Mouse (Mus musculus): ENCODE data around the gene Usp9y.

Usp9y gene

DNA sequence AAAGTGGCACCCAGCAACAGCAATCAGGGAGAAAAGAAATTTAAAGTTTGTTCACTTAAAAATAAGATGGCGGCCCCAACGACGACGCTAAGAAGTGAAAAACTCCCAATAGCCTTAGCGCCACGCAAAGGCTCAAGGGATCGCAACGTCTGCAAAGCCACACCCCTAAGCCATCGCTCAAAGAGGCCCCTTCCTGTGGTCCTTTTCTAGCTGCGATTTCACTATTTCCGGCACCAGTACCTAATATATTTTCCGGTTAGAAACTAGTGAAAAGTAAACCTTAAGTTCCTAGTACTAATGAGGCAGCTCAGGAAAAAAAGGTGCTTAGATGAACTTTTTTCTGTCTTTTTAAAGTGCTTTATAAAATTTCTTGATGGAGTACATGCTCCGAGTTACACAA, at the start of gene Usp9y:
TSS of gene Usp9y (minus strand) at position 101 of the 400 bp plus-strand sequence.
- no peak for DNase-seq (ENCODE audit: low read depth)

DNA sequence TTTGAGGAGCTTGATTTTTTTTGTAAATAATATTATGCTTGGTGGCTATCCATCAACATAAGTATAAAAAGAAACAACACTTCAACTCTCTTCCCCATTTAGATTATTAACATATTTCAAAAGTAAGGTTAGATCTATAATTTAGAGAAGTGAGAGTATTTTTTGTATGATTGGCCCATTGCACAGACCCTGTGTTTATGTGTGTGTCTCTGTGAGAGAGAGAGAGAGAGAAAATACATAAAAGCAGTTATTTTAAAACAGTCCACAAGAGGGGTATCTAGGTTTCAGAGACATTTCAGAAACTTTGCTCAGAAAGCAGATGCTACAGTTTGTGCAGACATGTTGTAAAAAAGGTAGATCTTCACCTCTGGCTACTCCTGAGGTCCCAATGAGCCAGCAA, 165.9 kb downstream of the Usp9y start:
- no peak for DNase-seq (ENCODE audit: low read depth)

DNA sequence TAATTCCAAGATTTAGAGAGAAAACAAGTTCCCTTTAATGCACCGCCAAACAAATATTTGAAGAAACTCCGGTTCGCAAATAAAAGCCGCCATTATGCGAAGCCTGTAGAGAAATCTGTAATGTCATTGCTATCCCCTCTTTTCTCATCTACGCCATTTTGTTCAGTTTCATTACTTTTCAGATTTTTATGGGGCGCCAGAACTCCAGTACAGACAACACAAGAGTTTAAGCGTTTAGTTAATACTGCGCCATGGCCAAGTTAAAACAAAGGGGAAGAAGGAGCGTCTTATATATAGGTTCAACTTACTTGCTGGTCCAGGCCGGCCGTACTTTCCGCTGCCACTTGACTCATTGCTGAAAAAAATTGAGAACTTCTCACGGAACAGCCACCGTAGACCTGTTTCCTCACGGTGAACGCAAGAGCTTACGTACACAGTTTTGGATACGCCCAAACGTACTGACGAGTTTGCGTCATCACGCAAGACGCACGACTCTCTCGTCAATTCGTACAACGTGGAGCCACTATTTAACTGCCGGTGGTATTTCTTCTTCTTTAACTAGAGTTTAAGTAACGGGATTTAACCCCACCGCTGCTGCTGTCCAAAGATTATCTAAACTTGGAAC, 173.3 kb downstream of the Usp9y start, which contains the start of gene Ddx3y:
TSS of gene Ddx3y (minus strand) at position 459 of the 625 bp plus-strand sequence.
- peak; percentile 75 for DNase-seq (ENCODE audit: low read depth)

DNA sequence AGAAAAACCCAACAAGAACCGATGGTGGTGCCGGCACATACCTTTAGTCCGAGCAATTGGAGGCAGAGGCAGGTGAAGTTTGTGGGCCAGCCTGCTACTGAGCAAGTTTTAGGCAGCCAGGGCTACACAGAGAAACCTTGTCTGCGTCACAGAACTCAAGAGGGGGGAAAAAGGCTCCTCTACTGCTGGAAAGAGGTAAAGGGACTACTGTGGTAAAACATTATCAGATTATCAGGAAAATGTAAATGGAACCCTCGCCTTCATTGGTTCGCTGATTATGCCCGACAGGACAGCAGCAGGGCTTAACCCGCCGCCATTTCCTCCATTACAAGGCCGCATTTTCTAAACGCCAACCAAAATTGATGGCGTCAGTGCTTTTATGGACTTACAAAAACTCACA, 173.8 kb downstream of the Usp9y start:
- peak; percentile 2 for DNase-seq (ENCODE audit: low read depth)
